Mouse (Mus musculus) adrenal gland, adult (tissue): ENCODE data around the gene Morc2a.
"Not testable (repeated sequence)": the region's sequence is repeated elsewhere in the genome, so short reads cannot be mapped to it uniquely, and the experiment has no call there.

ENCODE experiments used
- DNase-seq, 2 experiments: peaks; one replicate each; pipeline ENCODE4 v3.0.0; 2022 to 2023; ENCODE audit warnings: low spot score in 1 of 2; ENCODE audit not compliant: inconsistent age in 2 of 2

The Morc2a gene

DNA sequence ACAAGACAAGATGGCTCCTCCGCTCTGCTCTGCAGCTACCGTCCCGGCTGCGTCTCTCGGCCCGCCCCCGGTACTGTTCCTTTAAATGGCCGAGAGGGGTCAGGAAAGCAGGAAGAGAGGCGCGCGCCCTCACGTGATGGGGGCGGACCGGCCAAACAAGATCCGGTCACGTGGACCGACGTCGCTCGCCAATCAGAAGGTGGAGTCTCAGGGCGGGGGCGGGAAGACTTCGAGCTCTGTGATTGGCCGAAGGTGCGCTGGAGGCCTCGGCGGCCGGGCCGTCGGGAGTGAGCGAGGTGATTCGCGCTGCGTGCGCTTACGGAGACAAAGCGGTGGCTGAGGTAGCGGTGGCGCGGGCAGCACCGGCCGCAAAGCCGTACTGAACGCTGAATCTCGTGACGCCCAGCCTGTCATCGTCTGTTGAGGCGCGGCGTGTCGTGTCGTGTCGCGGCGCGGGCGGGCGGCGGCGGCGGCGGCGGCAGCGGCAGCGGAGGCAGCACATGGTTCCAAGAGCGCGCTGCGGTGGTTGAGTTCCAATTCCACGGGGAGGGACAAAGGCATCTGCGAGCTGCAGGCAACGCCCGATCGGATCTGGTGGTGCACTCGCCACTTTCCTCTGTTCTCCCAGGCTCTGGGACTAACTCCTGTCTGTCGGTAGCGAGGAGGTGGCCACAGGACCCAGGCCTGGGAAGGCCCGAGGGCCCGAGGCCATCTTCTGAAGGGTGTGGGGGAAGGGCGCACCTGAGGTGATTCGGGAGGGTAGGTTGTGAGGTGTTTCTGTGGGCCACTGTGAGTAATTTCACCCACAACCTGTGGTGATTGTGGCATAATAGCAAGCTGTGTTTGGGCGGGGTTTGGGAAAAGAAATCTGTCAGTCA is at the start of gene Morc2a:
TSS of gene Morc2a (plus strand) at position 228 of the 878 bp plus-strand sequence.
- peak; percentile 97 to 98 for DNase-seq

DNA sequence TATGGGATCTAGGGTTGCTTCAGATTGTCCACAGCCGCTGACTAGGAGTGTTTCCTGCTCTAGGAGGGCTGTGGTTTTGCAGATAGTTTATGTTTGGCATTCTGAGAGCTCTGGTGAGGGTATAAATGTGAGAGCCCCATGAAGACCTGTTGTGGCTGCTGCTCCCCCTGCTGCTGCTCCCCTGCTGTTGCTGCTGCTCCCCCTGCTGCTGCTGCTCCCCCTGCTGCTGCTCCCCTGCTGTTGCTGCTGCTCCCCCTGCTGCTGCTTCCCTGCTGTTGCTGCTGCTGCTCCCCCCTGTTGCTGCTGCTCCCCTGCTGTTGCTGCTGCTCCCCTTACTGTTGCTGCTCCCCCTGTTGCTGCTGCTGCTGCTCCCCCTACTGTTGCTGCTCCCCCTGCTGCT is 47.0 kb upstream of the Morc2a start:
- DNase-seq: not testable (repeated sequence)

- peak in 1 of 2 experiments; percentile 48 for DNase-seq
Measured at GRCm38 (mm10) chr11:3602687-3603086, 46.3 kb upstream of the Morc2a start.

DNA sequence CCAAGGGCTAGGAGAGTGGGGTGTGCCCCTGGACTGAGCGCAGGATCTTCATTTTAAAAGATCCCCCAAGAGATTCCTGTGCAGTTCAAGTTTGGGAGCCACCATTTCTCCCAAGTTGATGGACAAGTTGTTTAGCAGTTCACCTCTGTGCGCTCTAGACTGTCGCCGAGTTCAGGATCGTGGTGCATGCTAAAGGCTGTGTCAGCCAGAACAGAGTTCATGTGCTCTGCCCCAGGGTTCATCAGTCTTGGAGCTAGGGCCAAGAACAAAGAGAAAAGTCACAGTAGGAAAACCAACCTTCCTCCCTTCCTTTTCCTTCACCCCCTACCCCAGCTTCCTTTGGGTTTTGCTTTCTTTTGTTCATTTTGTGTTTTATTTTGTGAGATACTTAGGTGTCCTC is 42.5 kb upstream of the Morc2a start:
- no peak for DNase-seq

- DNase-seq: no peak
Measured at GRCm38 (mm10) chr11:3615576-3615975, 33.4 kb upstream of the Morc2a start.

DNA sequence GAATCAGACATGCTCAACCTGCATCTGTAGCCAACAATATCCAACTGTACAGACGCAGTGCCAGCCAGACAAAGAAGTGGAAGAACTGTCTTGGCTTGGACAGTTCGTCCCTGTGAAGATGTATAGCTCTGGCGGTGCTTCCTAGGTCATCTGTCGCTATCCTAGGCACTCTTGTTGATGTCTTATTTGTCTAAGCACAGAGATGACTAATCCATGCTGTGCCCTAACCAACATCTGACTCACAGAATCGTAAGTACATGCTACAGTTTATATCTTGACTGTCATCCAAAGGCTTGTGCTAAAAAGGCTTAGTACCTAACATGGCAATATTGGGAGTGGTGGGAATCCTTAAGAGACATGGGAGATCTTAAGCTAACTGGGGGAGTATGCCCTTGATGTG is 26.2 kb upstream of the Morc2a start:
- no peak for DNase-seq

- peak in 1 of 2 experiments; percentile 44 for DNase-seq
Measured at GRCm38 (mm10) chr11:3624391-3625027, 24.5 kb upstream of the Morc2a start.

DNA sequence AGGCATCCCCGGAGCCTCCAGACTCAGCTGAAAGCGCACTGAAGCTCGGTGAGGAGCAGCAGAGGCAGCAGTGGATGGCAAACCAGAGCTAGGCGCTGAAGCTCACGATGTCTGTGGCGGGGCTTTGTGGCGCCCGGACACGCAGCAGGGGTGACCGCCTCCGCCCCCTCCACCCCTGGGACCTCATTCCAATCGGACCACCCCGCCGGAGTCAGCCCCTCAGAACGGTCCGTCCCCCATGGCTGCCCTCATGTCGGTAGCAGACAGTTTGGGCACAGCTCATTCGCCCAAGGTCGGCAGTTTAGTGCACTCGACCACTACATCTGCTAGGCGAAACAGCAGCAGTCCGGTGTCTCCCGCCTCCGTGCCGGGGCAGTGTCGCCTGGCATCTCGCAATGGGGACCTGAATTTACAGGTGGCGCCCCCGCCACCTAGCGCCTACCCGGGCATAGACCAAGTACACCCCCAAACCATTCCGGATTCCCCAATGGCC is 19.9 kb upstream of the Morc2a start:
- peak; percentile 34 to 70 for DNase-seq

DNA sequence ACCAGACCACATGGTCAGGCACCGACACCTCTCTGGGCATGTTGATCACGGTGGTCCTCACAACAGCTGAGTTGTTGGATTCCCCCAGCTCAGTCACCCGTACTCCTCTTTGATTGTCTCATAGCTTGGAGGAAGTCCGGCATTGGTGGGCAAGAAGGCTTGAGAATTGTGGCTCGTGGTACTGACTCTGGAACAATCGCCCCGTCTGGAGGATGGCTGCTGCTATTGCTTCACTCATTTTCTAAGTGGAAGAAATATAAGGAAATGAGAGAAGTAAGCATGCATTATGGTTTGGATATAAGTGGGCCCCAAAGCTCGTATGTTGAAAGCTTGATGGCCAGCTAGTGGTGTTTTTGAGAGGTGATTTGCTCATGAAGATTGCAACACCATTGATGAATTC is 15.7 kb upstream of the Morc2a start:
- DNase-seq: peak in 1 of 2 experiments; percentile 58

GRCm38 (mm10) chr11:3647688-3648087 is 1.3 kb upstream of the Morc2a start:
- DNase-seq: no peak

DNA sequence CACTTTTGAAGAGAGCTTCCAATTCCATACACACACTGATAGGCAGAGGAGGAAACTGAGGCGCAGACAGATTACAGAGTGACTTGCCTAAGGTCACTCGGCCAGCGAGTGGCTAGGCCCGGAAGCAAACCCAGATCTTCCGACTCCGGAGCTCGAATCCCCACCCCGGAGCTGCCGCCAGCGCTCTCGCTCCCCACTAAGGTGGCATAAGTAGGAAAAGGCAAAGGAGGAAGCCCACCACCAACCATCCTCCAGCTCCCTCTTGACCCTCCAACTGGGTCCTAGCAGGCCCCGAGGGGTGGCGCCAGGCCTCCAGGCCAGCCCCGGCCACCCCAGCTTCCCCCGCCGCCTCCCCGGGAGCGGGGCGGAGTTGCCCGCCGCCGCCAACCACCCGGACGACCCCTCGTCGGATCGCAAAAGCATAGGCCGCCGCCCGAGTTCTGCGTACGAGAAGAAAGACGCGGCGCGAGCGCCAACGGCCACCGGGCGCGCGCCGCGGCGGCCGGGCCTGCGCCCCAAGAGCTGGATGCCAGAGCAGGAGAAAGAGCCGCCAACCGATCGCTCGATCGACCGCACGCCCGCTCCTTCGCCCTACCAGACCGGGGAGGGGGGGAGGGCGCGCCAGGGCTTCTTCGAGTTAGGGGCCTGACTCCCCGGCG is 557 bp upstream of the Morc2a start:
- peak; percentile 52 to 87 for DNase-seq

GRCm38 (mm10) chr11:3650141-3650540 is 1.1 kb downstream of the Morc2a start:
- DNase-seq: no peak

- no peak for DNase-seq
Measured at GRCm38 (mm10) chr11:3661964-3662363, 13.0 kb downstream of the Morc2a start.

GRCm38 (mm10) chr11:3667506-3667905 is 18.5 kb downstream of the Morc2a start:
- DNase-seq: peak in 1 of 2 experiments; percentile 80

DNA sequence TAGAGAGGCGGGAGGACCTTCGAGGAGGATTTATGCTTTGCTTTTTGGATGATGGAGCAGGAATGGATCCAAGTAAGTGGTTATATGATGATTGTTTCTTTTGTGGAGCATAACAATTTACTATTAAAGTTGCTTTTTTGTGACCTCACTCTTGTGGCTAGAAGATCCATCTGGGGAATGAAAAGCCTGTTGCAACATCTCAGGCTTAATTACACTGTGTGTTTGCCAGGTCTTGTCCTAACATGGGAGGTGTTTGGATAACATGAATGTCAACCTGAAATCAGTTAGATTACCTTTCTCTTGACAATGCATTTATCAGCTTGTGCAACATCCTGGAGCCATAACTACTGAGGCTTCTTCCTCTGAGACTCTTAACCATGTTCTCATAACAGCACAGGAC is 19.8 kb downstream of the Morc2a start:
- peak in 1 of 2 experiments; percentile 72 for DNase-seq

DNA sequence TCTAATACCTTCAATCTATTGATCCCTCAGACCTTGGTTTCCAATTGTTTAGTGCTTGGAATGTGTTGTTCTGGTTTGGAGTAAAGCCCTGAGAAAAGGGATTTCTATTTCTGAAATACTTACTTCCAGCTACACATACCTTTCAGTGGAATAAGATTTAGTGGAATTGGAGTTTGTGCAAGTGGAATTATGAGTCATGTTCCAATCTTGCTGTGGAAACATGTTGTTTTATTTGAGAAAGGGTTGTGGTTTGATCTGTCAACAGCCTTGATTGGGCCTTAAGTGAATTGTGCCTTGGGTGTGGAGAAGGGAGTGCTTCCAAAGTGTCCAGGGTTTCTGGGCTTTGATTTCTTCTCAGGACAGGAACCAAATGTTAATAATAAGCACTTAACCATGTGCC is 20.9 kb downstream of the Morc2a start:
- peak in 1 of 2 experiments; percentile 72 for DNase-seq

DNA sequence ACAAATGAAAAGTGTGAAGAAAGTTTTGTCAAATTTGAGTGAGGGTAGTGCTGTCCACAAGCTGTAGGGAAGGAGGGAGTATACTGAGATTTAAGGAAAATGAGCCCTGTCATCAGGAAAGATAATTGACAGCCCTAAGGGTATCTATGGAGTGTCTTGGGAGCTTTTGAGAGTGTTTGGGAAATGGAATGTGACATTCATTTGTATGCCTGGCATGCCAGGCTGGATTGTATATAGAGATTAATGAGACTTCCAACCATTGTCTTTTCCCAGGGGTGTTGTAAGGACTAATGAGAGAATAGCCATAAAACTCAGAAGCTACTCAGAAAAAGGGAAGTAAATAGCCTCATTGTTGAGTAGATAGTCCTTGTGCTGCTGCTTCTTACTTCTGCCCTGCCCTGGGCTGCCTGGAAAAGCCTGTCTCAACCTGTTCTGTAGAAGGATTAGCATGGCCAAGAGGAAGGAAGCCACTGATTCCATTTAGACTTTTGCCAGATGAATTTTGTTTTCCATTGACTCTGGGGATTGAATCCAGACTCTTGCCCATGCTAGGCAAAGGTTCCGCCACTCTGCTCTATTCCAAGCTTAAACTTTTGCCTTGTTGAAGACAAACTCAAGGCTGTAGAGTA is 22.1 kb downstream of the Morc2a start:
- DNase-seq: no peak

GRCm38 (mm10) chr11:3674545-3674944 is 25.6 kb downstream of the Morc2a start:
- DNase-seq: peak in 1 of 2 experiments; percentile 80

GRCm38 (mm10) chr11:3676423-3676822 is 27.4 kb downstream of the Morc2a start:
- DNase-seq: no peak

- no peak for DNase-seq
Measured at GRCm38 (mm10) chr11:3677204-3677603, 28.2 kb downstream of the Morc2a start.

DNA sequence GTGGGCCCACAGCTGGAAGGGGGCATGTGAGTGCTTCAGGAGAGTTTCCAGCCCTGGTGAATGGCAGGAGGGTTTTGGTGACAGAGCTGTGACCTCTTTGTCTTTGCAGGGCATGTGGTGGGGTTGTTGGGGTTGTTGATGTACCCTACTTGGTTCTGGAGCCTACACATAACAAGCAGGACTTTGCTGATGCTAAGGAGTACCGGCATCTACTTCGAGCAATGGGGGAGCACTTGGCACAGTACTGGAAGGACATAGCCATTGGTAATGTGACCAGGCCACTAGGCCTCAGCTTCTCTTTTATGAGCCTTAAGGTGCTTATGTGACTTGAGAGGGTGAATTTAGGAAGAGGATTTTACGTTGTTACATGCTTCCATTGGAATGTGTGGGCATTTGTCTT is 30.8 kb downstream of the Morc2a start:
- no peak for DNase-seq
